Mouse (Mus musculus): ENCODE measurements around the gene Alox15. TPM values are rescaled to one million over a fixed set of nuclear protein-coding genes. Genes with fewer than 3 reads are reported as not detected.
"Not testable (repeated sequence)": the region's sequence is repeated elsewhere in the genome, so short reads cannot be mapped to it uniquely, and the experiment has no call there.

Gene Alox15
- total RNA-seq (2021): 4.4 and 4.7 TPM in 2 replicates
- long read RNA-seq, experiment 1, partial matches to known transcripts: 0 of 2 reads
- long read RNA-seq, experiment 1, other reads (novel, unspliced or antisense): 0 of 2 reads
- long read RNA-seq, experiment 2, partial matches to known transcripts: 0 of 3 reads
- long read RNA-seq, experiment 2, other reads (novel, unspliced or antisense): 0 of 3 reads

- peak; percentile 6 for DNase-seq
Measured at GRCm38 (mm10) chr11:70351868-70352267, at the start of gene Alox15. TSS of gene Alox15 (minus strand) at chr11:70352031.

- no peak for DNase-seq
Measured at GRCm38 (mm10) chr11:70389421-70389820, 37.6 kb upstream of the Alox15 start.

- no peak for DNase-seq
Measured at GRCm38 (mm10) chr11:70387436-70387835, 35.6 kb upstream of the Alox15 start.

- DNase-seq: peak; percentile 38
Measured at GRCm38 (mm10) chr11:70384136-70384535, 32.3 kb upstream of the Alox15 start.

DNA sequence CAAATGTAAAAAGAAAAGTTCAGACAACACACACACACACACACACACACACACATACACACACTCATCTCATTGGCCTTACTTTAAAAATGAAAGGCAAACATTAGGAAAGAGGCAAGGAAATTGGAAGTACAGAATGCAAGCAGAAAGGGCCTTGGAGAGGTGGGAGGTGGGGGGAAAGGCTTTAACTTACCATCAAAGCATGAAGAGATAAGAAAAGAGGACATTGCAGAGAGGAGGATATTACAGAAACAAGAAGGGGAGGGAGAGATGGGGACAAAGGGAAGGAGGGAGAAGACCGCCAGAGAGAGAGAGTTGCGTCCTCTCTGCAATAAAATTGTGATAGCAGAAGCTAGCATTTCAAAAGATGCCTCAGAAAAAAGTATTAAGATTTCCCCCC, 29.5 kb upstream of the Alox15 start:
- no peak for DNase-seq

DNA sequence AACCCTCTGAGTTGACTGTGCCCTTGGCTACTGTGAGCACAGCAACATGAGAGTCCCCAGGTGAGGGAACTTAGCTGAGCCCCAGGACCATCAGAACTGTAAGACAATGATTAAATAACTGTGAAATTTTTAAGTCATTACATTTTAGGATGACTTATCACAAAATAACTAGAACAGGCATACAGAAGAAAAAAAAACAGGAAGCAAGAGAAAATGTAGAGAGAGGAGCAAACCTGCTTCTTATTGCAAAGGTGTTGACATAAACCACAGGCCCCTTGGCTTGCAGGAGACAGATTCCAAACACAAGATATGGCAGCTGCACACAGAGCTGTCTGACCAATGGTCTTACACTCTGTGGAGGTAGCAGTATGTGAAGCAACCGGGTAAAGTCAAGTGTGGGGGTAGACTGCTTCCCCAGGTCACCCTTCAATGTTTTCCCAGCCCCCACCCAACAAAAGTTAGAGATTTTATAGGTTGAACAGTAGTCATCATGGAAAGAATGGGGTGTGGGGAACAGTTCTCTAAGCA, 28.7 kb upstream of the Alox15 start:
- DNase-seq: no peak

DNA sequence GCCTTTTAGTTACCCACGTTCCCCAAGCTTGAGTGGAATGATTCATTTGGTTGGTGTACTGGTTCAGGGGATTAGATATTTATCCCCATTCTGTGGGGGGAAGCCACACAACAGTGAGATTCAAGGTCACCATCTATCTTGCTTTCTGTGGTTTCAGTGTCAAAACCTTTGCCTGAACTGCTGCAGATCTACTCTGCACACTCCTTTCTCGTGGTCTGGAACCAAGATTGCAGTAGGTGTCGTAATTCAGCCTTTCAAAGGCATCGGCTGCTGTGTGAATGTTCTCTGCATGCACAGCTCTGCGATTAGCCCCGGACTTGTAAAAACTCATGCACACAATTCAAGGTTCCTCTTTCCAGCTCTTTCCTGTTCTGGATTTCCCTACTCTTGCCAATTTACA, 24.2 kb upstream of the Alox15 start:
- DNase-seq: no peak

DNA sequence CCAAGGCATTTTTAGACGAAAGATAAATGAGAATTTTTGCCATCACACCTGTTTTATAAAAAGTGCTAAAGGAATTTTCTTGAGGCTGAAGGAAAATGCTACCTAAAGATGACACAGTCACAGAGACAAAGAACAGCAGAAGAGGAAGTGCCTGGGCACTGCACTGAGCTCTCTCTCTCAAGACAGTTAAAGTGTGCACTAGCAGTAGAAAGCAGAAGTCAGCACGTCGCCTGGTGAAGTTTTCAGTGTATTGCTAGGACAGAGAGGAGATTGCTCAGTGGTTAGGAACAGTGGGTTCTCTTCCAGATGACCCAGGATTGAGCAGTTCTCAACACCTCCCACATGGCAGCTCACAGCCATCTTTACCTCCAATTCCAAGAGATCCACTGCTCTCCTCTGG, 22.5 kb upstream of the Alox15 start:
- DNase-seq: no peak

DNA sequence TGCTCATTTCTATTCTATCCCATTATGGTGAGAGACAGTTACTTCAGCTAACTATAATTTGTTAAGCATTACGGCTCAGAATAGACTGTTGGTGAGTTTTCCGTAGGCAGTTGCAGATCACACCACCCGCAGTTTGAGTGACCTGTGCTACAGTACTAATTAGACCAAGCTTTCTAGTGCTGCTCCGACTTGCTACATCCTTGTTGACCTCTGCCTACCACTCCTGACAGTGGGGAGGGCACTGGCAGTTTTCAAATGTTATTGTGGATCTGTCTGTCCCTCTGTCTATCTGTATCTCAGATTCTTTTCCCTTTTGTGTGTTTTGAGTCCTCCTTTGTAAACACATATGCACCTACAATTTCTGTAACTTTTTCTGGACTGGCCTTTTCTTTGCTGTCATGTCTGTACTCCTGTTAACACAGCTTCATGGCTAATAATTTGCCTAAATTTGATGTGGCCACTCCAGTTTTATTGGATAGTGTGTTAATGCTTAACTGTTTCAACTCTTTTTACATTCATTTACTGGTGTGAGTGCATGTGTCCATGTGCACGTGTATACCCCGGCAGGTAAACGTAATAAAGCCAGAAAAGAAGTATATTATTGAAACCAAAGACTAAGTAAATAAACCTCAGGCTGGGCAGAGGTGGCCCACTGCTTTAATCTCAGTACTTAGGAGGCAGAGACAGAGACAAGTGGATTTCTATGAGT, 21.2 kb upstream of the Alox15 start:
- no peak for DNase-seq

DNA sequence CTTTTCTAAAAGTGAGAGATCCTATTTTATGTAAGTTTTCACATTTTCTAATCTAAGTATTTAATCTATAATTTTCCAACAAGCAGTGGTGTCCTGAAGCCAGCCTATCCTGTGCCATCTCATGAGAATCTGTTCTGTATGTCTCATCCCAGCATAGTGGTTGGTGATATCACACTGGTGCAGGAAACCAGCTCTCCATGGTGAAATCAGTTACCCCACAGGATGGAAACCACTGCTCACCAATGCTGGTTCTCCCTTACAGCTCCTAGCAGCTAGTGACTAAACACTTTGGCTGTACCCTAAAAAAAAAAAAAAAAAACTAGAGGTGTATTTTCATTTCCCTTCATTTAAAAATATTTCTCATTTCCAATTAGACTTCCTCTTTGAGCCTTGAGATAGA, 20.6 kb upstream of the Alox15 start:
- DNase-seq: no peak

DNA sequence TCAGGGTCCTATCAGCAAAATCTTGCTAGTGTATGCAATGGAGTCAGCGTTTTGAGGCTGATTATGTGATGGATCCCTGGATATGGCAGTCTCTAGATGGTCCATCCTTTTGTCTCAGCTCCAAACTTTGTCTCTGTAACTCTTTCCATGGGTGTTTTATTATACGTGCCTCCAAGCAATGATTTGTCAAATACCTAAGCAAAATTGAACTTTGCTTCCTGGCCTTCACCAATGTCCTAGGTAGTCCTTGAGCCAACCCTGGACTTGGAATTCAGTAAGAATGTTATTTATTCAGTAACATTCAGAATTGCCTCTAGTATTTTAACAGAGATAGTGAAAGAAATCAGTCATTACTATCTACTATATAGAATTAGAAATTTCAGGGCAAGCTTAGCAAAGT, 16.8 kb upstream of the Alox15 start:
- DNase-seq: not testable (repeated sequence)

DNA sequence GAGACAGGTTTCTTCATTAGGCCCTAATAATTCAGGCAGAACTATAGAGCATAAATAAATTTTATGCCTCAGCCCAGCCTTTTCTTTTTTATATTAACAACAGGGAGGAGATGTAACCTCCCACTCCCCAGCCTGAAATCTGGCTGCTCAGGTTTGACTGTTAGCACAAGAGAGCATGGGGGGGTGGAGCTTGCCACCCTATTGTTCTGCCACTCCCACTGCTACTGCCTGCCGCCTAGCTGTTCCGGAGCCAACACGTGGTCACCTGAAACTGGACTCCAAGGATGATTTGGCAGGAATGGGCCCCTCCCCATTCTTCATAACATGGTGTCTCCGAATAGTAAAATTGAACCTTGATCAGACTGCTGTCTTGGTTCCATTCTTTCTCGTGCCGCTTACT, 15.9 kb upstream of the Alox15 start:
- DNase-seq: not testable (repeated sequence)

DNA sequence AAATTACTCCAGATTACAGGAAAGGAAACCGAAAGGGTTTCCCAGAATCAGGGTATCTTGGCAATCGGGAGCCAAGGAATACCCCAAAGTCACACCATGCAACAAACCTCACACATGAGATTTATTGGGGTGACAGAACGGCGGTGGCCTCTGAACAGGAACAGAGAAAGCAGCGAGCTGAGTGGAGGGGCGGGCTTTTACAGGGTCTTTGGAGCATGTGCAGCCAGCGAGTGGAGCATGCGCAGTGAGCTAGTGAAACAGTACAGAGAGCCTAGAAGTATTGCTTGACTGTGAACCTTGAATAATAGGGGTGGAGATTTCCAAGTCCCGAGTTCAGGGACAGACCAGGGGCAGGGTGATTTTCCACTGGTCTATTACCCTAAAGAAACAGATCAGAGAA, 3.2 kb downstream of the Alox15 start:
- DNase-seq: peak; percentile 36

DNA sequence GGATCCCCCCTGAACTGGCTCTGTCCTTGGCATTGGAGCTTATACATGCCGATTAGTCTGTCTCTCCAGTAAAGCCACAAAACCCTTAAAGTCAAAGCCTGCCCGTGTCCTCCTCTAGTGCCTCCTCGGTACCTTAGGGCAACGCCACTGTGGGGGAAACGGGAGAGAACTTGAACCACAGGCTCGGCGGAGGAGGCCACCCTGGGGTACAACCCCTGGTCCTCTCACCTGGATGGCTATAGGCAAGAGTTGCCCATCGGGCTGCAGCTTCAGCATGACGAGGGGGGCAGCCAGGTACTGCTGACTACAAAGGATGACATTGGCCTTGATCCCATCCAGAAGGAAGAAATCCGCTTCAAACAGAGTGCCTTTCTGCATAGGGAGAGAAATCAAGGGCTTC, 4.0 kb downstream of the Alox15 start:
- no peak for DNase-seq

- no peak for DNase-seq
Measured at GRCm38 (mm10) chr11:70345546-70345945, 6.3 kb downstream of the Alox15 start.

- DNase-seq: no peak
Measured at GRCm38 (mm10) chr11:70345061-70345460, 6.8 kb downstream of the Alox15 start.

DNA sequence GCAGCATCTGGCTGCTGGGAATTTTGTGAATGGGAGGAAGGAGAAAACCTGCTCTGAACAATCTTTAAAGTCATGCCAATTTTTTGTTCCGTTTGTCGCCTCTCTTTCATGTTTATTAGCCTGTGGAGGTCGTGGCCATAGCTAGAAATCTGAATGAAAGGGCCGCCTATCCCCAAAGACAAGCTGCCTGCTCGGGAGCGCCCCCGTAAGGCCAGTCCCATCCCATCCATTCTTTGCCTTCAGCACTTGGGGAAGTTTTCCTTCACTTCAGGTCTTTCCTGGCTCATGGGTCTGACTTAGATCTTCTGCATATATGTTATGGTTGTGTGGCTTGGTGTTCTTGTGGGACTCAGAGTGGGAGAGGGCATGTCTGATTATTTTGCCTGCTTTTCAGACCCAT, 12.3 kb downstream of the Alox15 start:
- DNase-seq: peak; percentile 23

DNA sequence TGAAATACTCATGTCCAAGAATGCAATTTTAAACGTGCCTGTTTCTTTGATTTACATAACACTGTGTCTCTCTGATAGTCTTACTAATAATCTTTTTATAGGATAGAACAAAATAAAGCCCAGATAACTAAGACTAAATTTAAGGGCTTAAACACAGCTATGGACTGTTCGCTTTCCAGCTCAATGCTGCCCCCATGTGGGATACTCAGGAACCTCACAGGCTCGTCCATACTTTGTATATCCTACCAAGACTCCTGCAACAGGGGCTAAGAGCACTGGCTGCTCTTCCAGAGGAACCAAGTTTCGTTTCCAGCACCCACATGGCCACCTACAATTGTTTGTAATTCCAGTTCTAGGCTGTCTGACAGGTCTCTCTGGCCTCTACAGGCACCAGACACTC, 17.4 kb downstream of the Alox15 start:
- peak; percentile 82 for DNase-seq

DNA sequence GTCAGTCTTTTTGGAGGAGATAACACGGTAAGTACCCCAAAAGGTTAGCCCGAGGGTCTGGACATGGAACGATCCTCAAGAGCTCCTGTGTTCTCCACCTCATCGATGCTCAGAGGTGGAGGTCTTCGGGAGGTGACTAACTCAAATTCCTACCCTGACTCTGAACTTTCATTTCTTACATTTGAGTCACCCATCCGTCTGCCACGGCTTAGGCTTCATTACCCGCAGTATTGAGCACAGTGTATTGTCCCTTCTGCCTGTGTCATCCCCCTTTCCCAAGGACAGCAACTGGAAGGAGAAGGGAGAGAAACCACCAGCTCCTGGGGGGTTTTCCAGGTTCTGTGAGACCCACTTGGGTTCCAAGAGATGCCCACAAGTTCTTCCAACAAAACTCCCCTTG, 27.1 kb downstream of the Alox15 start:
- no peak for DNase-seq

DNA sequence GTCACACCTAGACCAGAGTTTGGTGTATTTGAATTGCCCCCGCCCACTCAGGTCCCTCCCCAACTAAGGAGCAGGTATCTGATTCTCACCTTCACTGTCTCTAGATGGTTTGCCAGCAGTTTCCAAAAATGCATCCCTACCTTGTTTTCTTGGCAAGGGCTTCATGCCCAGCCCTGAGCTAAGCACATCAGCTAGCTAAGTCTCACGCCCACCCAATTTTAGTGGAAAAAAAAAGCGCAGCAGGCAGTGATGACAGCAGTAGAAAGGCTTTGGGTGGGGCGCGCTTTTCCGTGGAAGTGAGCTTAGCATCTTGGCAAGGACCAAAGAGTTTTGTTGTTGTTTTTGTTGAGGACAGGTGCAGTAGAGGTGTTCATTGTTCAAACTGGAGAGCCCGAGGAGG, 29.3 kb downstream of the Alox15 start, which contains the start of gene Alox12e:
Gene Alox12e, minus strand, starts transcription at position 101 of the 400 bp plus-strand sequence.
- DNase-seq: no peak

- DNase-seq: peak; percentile 83
Measured at GRCm38 (mm10) chr11:70321664-70322063, 30.2 kb downstream of the Alox15 start.

- no peak for DNase-seq
Measured at GRCm38 (mm10) chr11:70319614-70320013, 32.2 kb downstream of the Alox15 start.

- peak; percentile 26 for DNase-seq
Measured at GRCm38 (mm10) chr11:70313833-70314232, 38.0 kb downstream of the Alox15 start.

- DNase-seq: peak; percentile 53
Measured at GRCm38 (mm10) chr11:70309341-70309740, 42.5 kb downstream of the Alox15 start.

Measured in adrenal gland, postnatal 14 days (tissue).